Mouse (Mus musculus) stomach, postnatal 0 days (tissue): ENCODE results near the gene Ccr3.

Experiments
- CTCF ChIP-seq: IDR thresholded peaks from 2 replicates; pipeline ENCODE4 v1.5.1; 2016; ENCODE audit warnings: antibody characterized with exemption, low read depth, mild to moderate bottlenecking, moderate library complexity
- EP300 ChIP-seq: optimal IDR thresholded peaks from 2 replicates; pipeline ENCODE3; 2016; ENCODE audit warnings: antibody characterized with exemption

GRCm38 (mm10) chr9:124033345-124033744, 11.6 kb downstream of the Ccr3 start:
- TF ChIP-seq CTCF (peak; percentile 67), EP300 (no peak)
